Mouse (Mus musculus) embryonic facial prominence, embryonic 14.5 days (tissue): ENCODE results near the gene Lama4. TPM values are rescaled to one million over a fixed set of nuclear protein-coding genes. Genes with fewer than 3 reads are reported as not detected.

Experiments used
- ATAC-seq: fragments of 200-750 bp; cut with Nextera tagmentation; 2 replicates; pipeline ENCODE4 v1.8.0; 2017; ENCODE audit warnings: low read depth, moderate number of reproducible peaks, moderate TSS enrichment
- DNase-seq: peaks from one replicate; pipeline ENCODE4 v3.0.0-alpha.2; 2015; ENCODE audit warnings: low spot score
- H3K27ac ChIP-seq: fragments of 300-500 bp; sonication (generic); replicated peaks from 2 replicates; pipeline ENCODE4 v1.5.1; 2014; ENCODE audit warnings: low read depth, mild to moderate bottlenecking, low read length, moderate library complexity
- H3K27me3 ChIP-seq: fragments of 300-500 bp; sonication (generic); replicated peaks from 2 replicates; pipeline ENCODE4 v1.6.1; 2014; ENCODE audit warnings: low read length; ENCODE audit not compliant: control insufficient read depth, insufficient read depth
- H3K36me3 ChIP-seq: fragments of 300-500 bp; sonication (generic); 2 replicates; pipeline ENCODE4 v1.6.1; 2014; ENCODE audit warnings: low read length, mixed read lengths; ENCODE audit not compliant: control insufficient read depth, insufficient read depth
- H3K4me1 ChIP-seq: fragments of 300-500 bp; sonication (generic); 2 replicates; pipeline ENCODE4 v1.6.1; 2014; ENCODE audit warnings: antibody characterized with exemption, low read length; ENCODE audit not compliant: control insufficient read depth, insufficient read depth
- H3K4me2 ChIP-seq: fragments of 300-500 bp; sonication (generic); 2 replicates; pipeline ENCODE4 v1.6.1; 2014; ENCODE audit warnings: low read depth, mild to moderate bottlenecking, low read length, moderate library complexity, mixed read lengths
- H3K4me3 ChIP-seq: fragments of 300-500 bp; sonication (generic); 2 replicates; pipeline ENCODE4 v1.5.1; 2014; ENCODE audit warnings: low read depth, mild to moderate bottlenecking, low read length
- H3K9ac ChIP-seq: fragments of 300-500 bp; sonication (generic); 2 replicates; pipeline ENCODE4 v1.6.1; 2014; ENCODE audit warnings: low read depth, mild to moderate bottlenecking, low read length, moderate library complexity, mixed read lengths
- H3K9me3 ChIP-seq: fragments of 300-500 bp; sonication (generic); 2 replicates; pipeline ENCODE4 v1.6.1; 2016; ENCODE audit warnings: low read length; ENCODE audit not compliant: control insufficient read depth
- WGBS: fragments of 180-500 bp; shearing (Covaris S2); extraction: QIAGEN DNeasy Blood & Tissue Kit; methylation state at CpG from one replicate; pipeline ENCODE4 v1.1.7; 2014; 5-methylcytosine and 5-hydroxymethylcytosine counted together
- polyA plus RNA-seq: library from polyadenylated mRNA; unstranded; fragments of >200 nt; fragmentation: Nextera tagmentation; extraction: Ambion mirVana; gene quantifications from 2 replicates; pipeline ENCODE4 v1.2.1, GENCODE M21; 2014

Gene Lama4
- polyA plus RNA-seq, 1 experiment from 2014 or later = 106 TPM

- Histone ChIP-seq H3K27me3 (no peaks in the 10 kb centered on the region), H3K4me1 (peaks cover 35% of the 10 kb centered on the region), H3K4me2 (no peak overlapping the region), H3K36me3 (0 out of 2 replicates have a peak, but pooled peaks cover 1% of the 10 kb centered on the region), H3K9me3 (no peaks in the 10 kb centered on the region), H3K27ac (peak overlapping the region; percentile 76), H3K4me3 (no peak overlapping the region), H3K9ac (no peak overlapping the region)
- DNase-seq (peak; percentile 91), ATAC-seq (peak; percentile 66)
- WGBS = 45% methylated on average over 4 of the region's 4 CpGs
These were observed 19.2 kb downstream of the Lama4 start for GRCm38 (mm10) chr10:38984358-38985075.

- no peaks in the 10 kb centered on the region for H3K27me3 ChIP-seq
- ATAC-seq = peak; percentile 81; the same call in 1 of the 2 replicates
- WGBS = 45% methylated on average over 3 of the region's 3 CpGs
These were observed 20.7 kb downstream of the Lama4 start for GRCm38 (mm10) chr10:38986053-38986452.

GRCm38 (mm10) chr10:38992827-38993226 is 27.5 kb downstream of the Lama4 start:
- Histone ChIP-seq H3K9ac (no peak overlapping the region), H3K9me3 (no peaks in the 10 kb centered on the region), H3K27ac (no peak overlapping the region), H3K4me3 (no peak overlapping the region), H3K36me3 (0 out of 2 replicates have a peak, but pooled peaks cover 10% of the 10 kb centered on the region), H3K4me1 (peaks cover 20% of the 10 kb centered on the region), H3K4me2 (no peak overlapping the region), H3K27me3 (no peaks in the 10 kb centered on the region)
- DNase-seq (no peak), ATAC-seq (no peak)
- WGBS = 93% methylated on average over 1 of the region's 1 CpGs

More at GRCm38 (mm10) chr10:38986053-38986452, 20.7 kb downstream of the Lama4 start:
- Histone ChIP-seq H3K4me3 (no peak overlapping the region), H3K9me3 (no peaks in the 10 kb centered on the region), H3K4me1 (peaks cover 32% of the 10 kb centered on the region), H3K4me2 (no peak overlapping the region), H3K9ac (no peak overlapping the region), H3K27ac (peak overlapping the region; percentile 76), H3K36me3 (0 out of 2 replicates have a peak, but pooled peaks cover 7% of the 10 kb centered on the region)
- DNase-seq = peak; percentile 69

GRCm38 (mm10) chr10:38993632-38994424 is 28.5 kb downstream of the Lama4 start:
- ATAC-seq = no peak

GRCm38 (mm10) chr10:38994719-38995450 is 29.6 kb downstream of the Lama4 start:
- peaks cover 20% of the 10 kb centered on the region for H3K4me1 ChIP-seq
- H3K36me3 ChIP-seq = 0 out of 2 replicates have a peak, but pooled peaks cover 7% of the 10 kb centered on the region
- no peak overlapping the region for H3K4me3 ChIP-seq
- DNase-seq (peak; percentile 81), ATAC-seq (no peak)
- no peak overlapping the region for H3K4me2 ChIP-seq
- no peaks in the 10 kb centered on the region for H3K27me3 ChIP-seq
- WGBS = 61% methylated on average over 9 of the region's 9 CpGs
- H3K9ac ChIP-seq = no peak overlapping the region
- peak overlapping the region; percentile 16; the same call in 1 of the 2 replicates for H3K27ac ChIP-seq
- H3K9me3 ChIP-seq = no peaks in the 10 kb centered on the region

More at GRCm38 (mm10) chr10:38993632-38994424, 28.5 kb downstream of the Lama4 start:
- H3K4me1 ChIP-seq = peaks cover 20% of the 10 kb centered on the region
- no peak for DNase-seq
- no peak overlapping the region for H3K9ac ChIP-seq
- H3K4me3 ChIP-seq = no peak overlapping the region
- H3K36me3 ChIP-seq = 0 out of 2 replicates have a peak, but pooled peaks cover 10% of the 10 kb centered on the region
- no peaks in the 10 kb centered on the region for H3K9me3 ChIP-seq
- no peak overlapping the region for H3K4me2 ChIP-seq
- 85% methylated on average over 2 of the region's 2 CpGs for WGBS
- H3K27ac ChIP-seq = no peak overlapping the region; the same call in 1 of the 2 replicates
- H3K27me3 ChIP-seq = no peaks in the 10 kb centered on the region

GRCm38 (mm10) chr10:38995896-38996295 is 30.6 kb downstream of the Lama4 start:
- 61% methylated on average over 2 of the region's 2 CpGs for WGBS
- Histone ChIP-seq H3K9ac (no peak overlapping the region), H3K4me2 (no peak overlapping the region), H3K36me3 (0 out of 2 replicates have a peak, but pooled peaks cover 8% of the 10 kb centered on the region), H3K4me1 (peaks cover 20% of the 10 kb centered on the region), H3K27ac (no peak overlapping the region), H3K27me3 (no peaks in the 10 kb centered on the region), H3K4me3 (no peak overlapping the region), H3K9me3 (no peaks in the 10 kb centered on the region)
- DNase-seq = no peak
- ATAC-seq = no peak

GRCm38 (mm10) chr10:39000951-39001350 is 35.6 kb downstream of the Lama4 start:
- Histone ChIP-seq H3K27ac (no peak overlapping the region), H3K9me3 (no peaks in the 10 kb centered on the region)
- 82% methylated on average over 4 of the region's 4 CpGs for WGBS

GRCm38 (mm10) chr10:39002521-39002920 is 37.2 kb downstream of the Lama4 start:
- Histone ChIP-seq H3K36me3 (peaks cover 15% of the 10 kb centered on the region; the same call in 1 of the 2 replicates), H3K4me1 (no peaks in the 10 kb centered on the region), H3K27ac (no peak overlapping the region), H3K9me3 (no peaks in the 10 kb centered on the region), H3K4me3 (no peak overlapping the region), H3K9ac (no peak overlapping the region), H3K27me3 (no peaks in the 10 kb centered on the region), H3K4me2 (no peak overlapping the region)
- WGBS = 82% methylated on average over 2 of the region's 2 CpGs
- no peak for ATAC-seq
- no peak for DNase-seq

More at GRCm38 (mm10) chr10:39000951-39001350, 35.6 kb downstream of the Lama4 start:
- Histone ChIP-seq H3K4me3 (no peak overlapping the region), H3K27me3 (no peaks in the 10 kb centered on the region), H3K36me3 (0 out of 2 replicates have a peak, but pooled peaks cover 7% of the 10 kb centered on the region), H3K9ac (no peak overlapping the region), H3K4me2 (no peak overlapping the region), H3K4me1 (no peaks in the 10 kb centered on the region)
- DNase-seq (no peak), ATAC-seq (no peak)
